Mouse (Mus musculus): ENCODE data around the gene Slc44a5.

GRCm38 (mm10) chr3:154251486-154251885, 278.2 kb downstream of the Slc44a5 start:
- TF ChIP-seq CTCF (IDR thresholded peaks at IDR 0.05; ENCODE audit: low read depth, low read length) (no peak), POLR2A (IDR thresholded peaks at IDR 0.05; ENCODE audit: insufficient read depth, low read length) (no peak)

Data from ES-Bruce4 (cell line).